Comparison of ENCODE assay signal across 8 mouse cellular contexts in genomic region chr4:155833836-155834235, GRCm38 (mm10). TPM values are rescaled to one million over a fixed set of nuclear protein-coding genes. Genes with fewer than 3 reads are reported as not detected.
DNase-seq lines count a peak whose midpoint lies in the region; ATAC-seq and TF ChIP-seq lines count a peak whose summit lies in the region.

No protein-coding gene starts in this region.

- peaks cover 28% of the 10 kb centered on the region for H3K36me3 ChIP-seq in forebrain, embryonic 10.5 days (replicated peaks)
- H3K36me3 ChIP-seq in heart, embryonic 16.5 days (ENCODE audit: control insufficient read depth, insufficient read depth) = no peaks in the 10 kb centered on the region
- H3K36me3 ChIP-seq in liver, embryonic 13.5 days = peaks cover 13% of the 10 kb centered on the region
- H3K36me3 ChIP-seq in neural tube, embryonic 11.5 days (ENCODE audit: control insufficient read depth, insufficient read depth, low read length) = no peaks in the 10 kb centered on the region
- H3K36me3 ChIP-seq in testis, adult 2 months (ENCODE audit: control insufficient read depth, insufficient read depth, low read length) = no peaks in the 10 kb centered on the region

- H3K27me3 ChIP-seq in forebrain, embryonic 10.5 days (ENCODE audit: poor library complexity, severe bottlenecking) = no peaks in the 10 kb centered on the region
- H3K27me3 ChIP-seq in heart, embryonic 16.5 days (ENCODE audit: control insufficient read depth, insufficient read depth, low read length) = no peaks in the 10 kb centered on the region
- 0 out of 2 replicates have a peak, but pooled peaks cover 3% of the 10 kb centered on the region for H3K27me3 ChIP-seq in liver, embryonic 13.5 days
- no peaks in the 10 kb centered on the region for H3K27me3 ChIP-seq in neural tube, embryonic 11.5 days (ENCODE audit: control insufficient read depth, insufficient read depth, low read length)
- H3K27me3 ChIP-seq in testis, adult 2 months (ENCODE audit: control insufficient read depth, insufficient read depth, low read length) = no peaks in the 10 kb centered on the region

- H3K9ac ChIP-seq in heart, embryonic 16.5 days (ENCODE audit: low read length) = no peak overlapping the region
- H3K9ac ChIP-seq in liver, embryonic 13.5 days = peak overlapping the region; percentile 5; the same call in 1 of the 2 replicates
- no peak overlapping the region for H3K9ac ChIP-seq in neural tube, embryonic 11.5 days (ENCODE audit: low read length)

- ATAC-seq in CD4-positive, CD25-positive, alpha-beta regulatory T cell, adult 4 months = peak; percentile 44
- ATAC-seq in heart, embryonic 16.5 days (replicated peaks; ENCODE audit: extremely low read depth, insufficient read depth, low FRiP score) = peak; percentile 5; the same call in 1 of the 2 replicates
- no peak for ATAC-seq in liver, embryonic 13.5 days (ENCODE audit: low read depth)
- peak; percentile 25; the same call in 1 of the 2 replicates for ATAC-seq in neural tube, embryonic 11.5 days (ENCODE audit: insufficient read depth, low FRiP score, low TSS enrichment)

- TF ChIP-seq POLR2A in bone marrow, adult 2 months (IDR thresholded peaks at IDR 0.05; ENCODE audit: borderline replicate concordance, control insufficient read depth, low read depth, low read length) = no peak
- TF ChIP-seq POLR2A in testis, adult 2 months (IDR thresholded peaks at IDR 0.05; ENCODE audit: control insufficient read depth, low read depth, low read length) = no peak

- H3K4me3 ChIP-seq in bone marrow, adult 2 months (replicated peaks; ENCODE audit: control insufficient read depth, low read depth, low read length) = no peak overlapping the region
- H3K4me3 ChIP-seq in forebrain, embryonic 10.5 days = peak overlapping the region; percentile 25
- no peak overlapping the region for H3K4me3 ChIP-seq in heart, embryonic 16.5 days (ENCODE audit: low read length)
- no peak overlapping the region for H3K4me3 ChIP-seq in liver, embryonic 13.5 days (replicated peaks)
- H3K4me3 ChIP-seq in neural tube, embryonic 11.5 days (ENCODE audit: low read depth, low read length) = no peak overlapping the region
- no peak overlapping the region for H3K4me3 ChIP-seq in testis, adult 2 months (ENCODE audit: control insufficient read depth, low read depth, low read length)

- 34% methylated on average over 2 of the region's 2 CpGs for WGBS in bone marrow, adult 2 months
- WGBS in forebrain, embryonic 10.5 days = 49% methylated on average over 2 of the region's 2 CpGs
- WGBS in heart, embryonic 16.5 days = 17% methylated on average over 2 of the region's 2 CpGs
- 46% methylated on average over 2 of the region's 2 CpGs for WGBS in liver, embryonic 13.5 days (ENCODE audit: insufficient replicate concordance)
- 47% methylated on average over 2 of the region's 2 CpGs for WGBS in neural tube, embryonic 11.5 days

- peaks cover 6% of the 10 kb centered on the region for H3K4me1 ChIP-seq in bone marrow, adult 2 months (ENCODE audit: control insufficient read depth, insufficient read depth, low read length)
- peaks cover 40% of the 10 kb centered on the region for H3K4me1 ChIP-seq in forebrain, embryonic 10.5 days
- peaks cover 29% of the 10 kb centered on the region for H3K4me1 ChIP-seq in heart, embryonic 16.5 days (ENCODE audit: control insufficient read depth, insufficient read depth, low read length)
- peaks cover 46% of the 10 kb centered on the region for H3K4me1 ChIP-seq in liver, embryonic 13.5 days (replicated peaks)
- peaks cover 7% of the 10 kb centered on the region for H3K4me1 ChIP-seq in neural tube, embryonic 11.5 days (ENCODE audit: control insufficient read depth, insufficient read depth, low read length)
- peaks cover 7% of the 10 kb centered on the region for H3K4me1 ChIP-seq in testis, adult 2 months (ENCODE audit: control insufficient read depth, insufficient read depth, low read length)

- TF ChIP-seq CTCF in bone marrow, adult 2 months (IDR thresholded peaks at IDR 0.05; ENCODE audit: control insufficient read depth, insufficient read depth, low read length) = peak; percentile 65
- peak; percentile 36; the same call in 1 of the 2 replicates for TF ChIP-seq CTCF in testis, adult 2 months (IDR thresholded peaks at IDR 0.05; ENCODE audit: control insufficient read depth, insufficient read depth, insufficient replicate concordance, low read depth, low read length)

- peak; percentile 65 for DNase-seq in forebrain, embryonic 10.5 days (ENCODE audit: extremely low spot score, low spot score)
- DNase-seq in kidney, postnatal 14 days = peak; percentile 91
- DNase-seq in liver, embryonic 13.5 days = peak; percentile 60
- DNase-seq in neural tube, embryonic 11.5 days (ENCODE audit: low spot score) = peak; percentile 67

- H3K9me3 ChIP-seq in forebrain, embryonic 10.5 days = no peaks in the 10 kb centered on the region; the same call in 1 of the 2 replicates
- 0 out of 2 replicates have a peak, but pooled peaks cover 2% of the 10 kb centered on the region for H3K9me3 ChIP-seq in heart, embryonic 16.5 days (replicated peaks; ENCODE audit: control insufficient read depth, low read length)
- H3K9me3 ChIP-seq in liver, embryonic 13.5 days (replicated peaks) = no peaks in the 10 kb centered on the region
- no peaks in the 10 kb centered on the region for H3K9me3 ChIP-seq in neural tube, embryonic 11.5 days (ENCODE audit: control insufficient read depth, low read length)

- no peak overlapping the region for H3K4me2 ChIP-seq in heart, embryonic 16.5 days (ENCODE audit: low read depth, low read length)
- H3K4me2 ChIP-seq in liver, embryonic 13.5 days = peak overlapping the region; percentile 92; the same call in 1 of the 2 replicates
- H3K4me2 ChIP-seq in neural tube, embryonic 11.5 days (ENCODE audit: low read depth) = no peak overlapping the region

- no peak overlapping the region for H3K27ac ChIP-seq in bone marrow, adult 2 months (ENCODE audit: control insufficient read depth, insufficient read depth, low read depth, low read length, poor library complexity)
- no peak overlapping the region for H3K27ac ChIP-seq in forebrain, embryonic 10.5 days
- peak overlapping the region; percentile 63 for H3K27ac ChIP-seq in heart, embryonic 16.5 days (ENCODE audit: low read length)
- peak overlapping the region; percentile 34; the same call in 1 of the 2 replicates for H3K27ac ChIP-seq in liver, embryonic 13.5 days
- peak overlapping the region; percentile 30; the same call in 1 of the 2 replicates for H3K27ac ChIP-seq in neural tube, embryonic 11.5 days (ENCODE audit: low read depth, low read length)
- no peak overlapping the region for H3K27ac ChIP-seq in testis, adult 2 months (ENCODE audit: control insufficient read depth, insufficient read depth, low read depth, low read length)

RNA-seq across cellular contexts. Expression of gene Aurkaip1, which starts 2.8 kb away (rescaled TPM):
- polyA plus RNA-seq in CD4-positive, CD25-positive, alpha-beta regulatory T cell, adult 4 months (2017; shearing (Covaris generic)) = 100 to 1,000 TPM; 167 to 217 TPM
- polyA plus RNA-seq in bone marrow, adult 2 months (2011; ENCODE audit: insufficient read depth, insufficient read length, low replicate concordance, missing spikeins) = 53.9 and 114 TPM in 2 replicates
- 165 and 172 TPM in 2 replicates for polyA plus RNA-seq in forebrain, embryonic 10.5 days (2016; fragmentation: Nextera tagmentation; extraction: Ambion mirVana)
- polyA plus RNA-seq in heart, embryonic 16.5 days (2015; fragmentation: Nextera tagmentation; extraction: Ambion mirVana) = 124 and 132 TPM in 2 replicates
- polyA plus RNA-seq in liver, embryonic 13.5 days (2015; fragmentation: Nextera tagmentation; extraction: Ambion mirVana) = 147 and 148 TPM in 2 replicates
- polyA plus RNA-seq in neural tube, embryonic 11.5 days (2014; fragmentation: Nextera tagmentation; extraction: Ambion mirVana) = 129 TPM in 2 replicates
- 108 and 116 TPM in 2 replicates for polyA plus RNA-seq in testis, adult 2 months (2012; rRNA removed)

RNA-seq across cellular contexts. Expression of gene Mxra8, which starts 5.6 kb away (rescaled TPM):
- polyA plus RNA-seq in CD4-positive, CD25-positive, alpha-beta regulatory T cell, adult 4 months (2017; shearing (Covaris generic)) = 1 to 10 TPM; 2.1 to 2.3 TPM
- polyA plus RNA-seq in bone marrow, adult 2 months (2011; ENCODE audit: insufficient read depth, insufficient read length, low replicate concordance, missing spikeins) = 8.1 and 12.4 TPM in 2 replicates
- polyA plus RNA-seq in forebrain, embryonic 10.5 days (2016; fragmentation: Nextera tagmentation; extraction: Ambion mirVana) = 37.6 and 39.4 TPM in 2 replicates
- polyA plus RNA-seq in heart, embryonic 16.5 days (2015; fragmentation: Nextera tagmentation; extraction: Ambion mirVana) = 77.8 and 86.8 TPM in 2 replicates
- polyA plus RNA-seq in liver, embryonic 13.5 days (2015; fragmentation: Nextera tagmentation; extraction: Ambion mirVana) = 5.6 and 6.8 TPM in 2 replicates
- 33.6 and 38.5 TPM in 2 replicates for polyA plus RNA-seq in neural tube, embryonic 11.5 days (2014; fragmentation: Nextera tagmentation; extraction: Ambion mirVana)
- polyA plus RNA-seq in testis, adult 2 months (2012; rRNA removed) = 114 and 149 TPM in 2 replicates

RNA-seq across cellular contexts. Expression of gene Dvl1, which starts 13.4 kb away (rescaled TPM):
- 1 to 10 TPM; 2.2 to 4.7 TPM for polyA plus RNA-seq in CD4-positive, CD25-positive, alpha-beta regulatory T cell, adult 4 months (2017; shearing (Covaris generic))
- polyA plus RNA-seq in bone marrow, adult 2 months (2011; ENCODE audit: insufficient read depth, insufficient read length, low replicate concordance, missing spikeins) = 21.0 and 50.2 TPM in 2 replicates
- polyA plus RNA-seq in forebrain, embryonic 10.5 days (2016; fragmentation: Nextera tagmentation; extraction: Ambion mirVana) = 4.6 and 5.3 TPM in 2 replicates
- polyA plus RNA-seq in heart, embryonic 16.5 days (2015; fragmentation: Nextera tagmentation; extraction: Ambion mirVana) = 3.5 TPM in 2 replicates
- 1.8 and 2.4 TPM in 2 replicates for polyA plus RNA-seq in liver, embryonic 13.5 days (2015; fragmentation: Nextera tagmentation; extraction: Ambion mirVana)
- polyA plus RNA-seq in neural tube, embryonic 11.5 days (2014; fragmentation: Nextera tagmentation; extraction: Ambion mirVana) = 14.2 and 15.1 TPM in 2 replicates
- polyA plus RNA-seq in testis, adult 2 months (2012; rRNA removed) = 132 and 135 TPM in 2 replicates

RNA-seq across cellular contexts. Expression of gene Ccnl2, which starts 21.5 kb away (rescaled TPM):
- 100 to 1,000 TPM in 1 of 2 experiments, 10 to 100 TPM in 1; 99.1 to 124 TPM for polyA plus RNA-seq in CD4-positive, CD25-positive, alpha-beta regulatory T cell, adult 4 months (2017; shearing (Covaris generic))
- 92.0 and 149 TPM in 2 replicates for polyA plus RNA-seq in bone marrow, adult 2 months (2011; ENCODE audit: insufficient read depth, insufficient read length, low replicate concordance, missing spikeins)
- polyA plus RNA-seq in forebrain, embryonic 10.5 days (2016; fragmentation: Nextera tagmentation; extraction: Ambion mirVana) = 166 and 168 TPM in 2 replicates
- 126 and 129 TPM in 2 replicates for polyA plus RNA-seq in heart, embryonic 16.5 days (2015; fragmentation: Nextera tagmentation; extraction: Ambion mirVana)
- 62.9 and 68.8 TPM in 2 replicates for polyA plus RNA-seq in liver, embryonic 13.5 days (2015; fragmentation: Nextera tagmentation; extraction: Ambion mirVana)
- polyA plus RNA-seq in neural tube, embryonic 11.5 days (2014; fragmentation: Nextera tagmentation; extraction: Ambion mirVana) = 172 and 188 TPM in 2 replicates
- 35.4 and 38.4 TPM in 2 replicates for polyA plus RNA-seq in testis, adult 2 months (2012; rRNA removed)

RNA-seq across cellular contexts. Expression of gene Tas1r3, which starts 29.3 kb away (rescaled TPM):
- polyA plus RNA-seq in CD4-positive, CD25-positive, alpha-beta regulatory T cell, adult 4 months (2017; shearing (Covaris generic)) = under 1 TPM; 0.62 to 0.66 TPM
- 0.42 TPM in 1 of 2 replicates, not detected in the other for polyA plus RNA-seq in bone marrow, adult 2 months (2011; ENCODE audit: insufficient read depth, insufficient read length, low replicate concordance, missing spikeins)
- 0.12 and 0.33 TPM in 2 replicates for polyA plus RNA-seq in forebrain, embryonic 10.5 days (2016; fragmentation: Nextera tagmentation; extraction: Ambion mirVana)
- 0.18 and 0.26 TPM in 2 replicates for polyA plus RNA-seq in heart, embryonic 16.5 days (2015; fragmentation: Nextera tagmentation; extraction: Ambion mirVana)
- polyA plus RNA-seq in liver, embryonic 13.5 days (2015; fragmentation: Nextera tagmentation; extraction: Ambion mirVana) = 0.05 and 0.09 TPM in 2 replicates
- 0.45 and 0.48 TPM in 2 replicates for polyA plus RNA-seq in neural tube, embryonic 11.5 days (2014; fragmentation: Nextera tagmentation; extraction: Ambion mirVana)
- polyA plus RNA-seq in testis, adult 2 months (2012; rRNA removed) = 1.9 and 2.3 TPM in 2 replicates

Comparison
In these comparisons a context has a peak if more than half of its experiments do, and no peak if none do; other contexts are left out.
1. H3K27ac ChIP-seq: peak in heart, embryonic 16.5 days (single experiment), liver, embryonic 13.5 days (single experiment) and neural tube, embryonic 11.5 days (single experiment); none in bone marrow, adult 2 months (single experiment), forebrain, embryonic 10.5 days (single experiment) and testis, adult 2 months (single experiment).
2. Peak in every context shown above with its lines, with median percentiles within 50 percentile points of each other: DNase-seq.